13 mouse cellular contexts compared by ENCODE assay signal in the genomic region with DNA sequence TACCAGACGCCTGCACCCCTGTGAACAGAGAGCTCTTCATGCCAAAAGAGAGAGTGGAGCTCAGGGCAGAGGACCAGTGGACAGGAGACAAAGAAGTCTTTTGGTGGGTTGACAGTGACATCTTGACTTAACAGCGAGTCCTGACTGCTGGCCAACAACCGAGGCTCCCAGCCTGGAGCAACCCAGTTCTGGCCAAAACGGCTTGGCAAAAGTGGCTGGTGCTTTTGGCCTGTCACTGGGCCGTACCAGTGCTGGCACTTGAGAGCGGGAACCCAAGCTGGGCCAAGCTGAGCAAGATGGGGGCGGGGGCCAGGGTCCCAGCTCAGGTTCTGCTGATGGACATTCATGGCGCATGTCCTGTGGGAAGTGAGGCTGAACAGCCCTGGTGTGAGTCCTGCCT.
DNase-seq lines count a peak whose midpoint lies in the region; ATAC-seq lines count a peak whose summit lies in the region.
"Had no signal": no experiment of that assay in that cellular context is flagged by ENCODE, and none has a peak within 500 bp of the region (broad histone marks: within the 10 kb centered on the region; RNA-seq: fewer than 3 reads in every experiment).

No protein-coding gene starts in this region.

- peak; percentile 70 for ATAC-seq in hindbrain, embryonic 15.5 days (ENCODE audit: low FRiP score, low read depth)
- no peak for ATAC-seq in hindbrain, embryonic 14.5 days (ENCODE audit: low FRiP score)
- ATAC-seq in neural tube, embryonic 15.5 days (ENCODE audit: low FRiP score) = 0 out of 2 replicates have a peak, but pooled peaks have one; percentile 26
- ATAC-seq in granulocyte monocyte progenitor cell, adult 5-6 weeks (replicated peaks; ENCODE audit: poor library complexity, severe bottlenecking) = no peak
- ATAC-seq: inflammation-experienced regulatory T-cells, adult 6 months had no signal

- 64% methylated on average over 8 of the region's 8 CpGs for WGBS in hindbrain, embryonic 15.5 days
- 79% methylated on average over 8 of the region's 8 CpGs for WGBS in hindbrain, embryonic 14.5 days
- 86% methylated on average over 8 of the region's 8 CpGs for WGBS in neural tube, embryonic 15.5 days

- H3K4me2 ChIP-seq in hindbrain, embryonic 15.5 days = no peak overlapping the region
- H3K4me2 ChIP-seq in hindbrain, embryonic 14.5 days (replicated peaks) = no peak overlapping the region
- no peak overlapping the region for H3K4me2 ChIP-seq in neural tube, embryonic 15.5 days
- H3K4me2 ChIP-seq: forebrain, embryonic 12.5 days; heart, embryonic 12.5 days had no signal

- H3K27me3 ChIP-seq in hindbrain, embryonic 15.5 days = no peaks in the 10 kb centered on the region
- no peaks in the 10 kb centered on the region for H3K27me3 ChIP-seq in hindbrain, embryonic 14.5 days (ENCODE audit: control insufficient read depth, insufficient read depth, low read length)
- H3K27me3 ChIP-seq in neural tube, embryonic 15.5 days (replicated peaks) = no peaks in the 10 kb centered on the region
- H3K27me3 ChIP-seq: CH12.LX; forebrain, embryonic 12.5 days; heart, embryonic 12.5 days had no signal

- no peak overlapping the region; the same call in 1 of the 2 replicates for H3K27ac ChIP-seq in hindbrain, embryonic 15.5 days (replicated peaks)
- no peak overlapping the region for H3K27ac ChIP-seq in hindbrain, embryonic 14.5 days
- no peak overlapping the region for H3K27ac ChIP-seq in neural tube, embryonic 15.5 days (replicated peaks)
- H3K27ac ChIP-seq: forebrain, embryonic 12.5 days had no signal

- H3K4me3 ChIP-seq in hindbrain, embryonic 15.5 days = no peak overlapping the region
- H3K4me3 ChIP-seq in hindbrain, embryonic 14.5 days (replicated peaks; ENCODE audit: low read length) = no peak overlapping the region
- H3K4me3 ChIP-seq in neural tube, embryonic 15.5 days (replicated peaks) = no peak overlapping the region
- H3K4me3 ChIP-seq: forebrain, embryonic 12.5 days; heart, embryonic 12.5 days; myocyte had no signal

- H3K9me3 ChIP-seq in hindbrain, embryonic 15.5 days = no peaks in the 10 kb centered on the region
- H3K9me3 ChIP-seq in hindbrain, embryonic 14.5 days (ENCODE audit: control insufficient read depth, low read length) = no peaks in the 10 kb centered on the region
- no peaks in the 10 kb centered on the region for H3K9me3 ChIP-seq in neural tube, embryonic 15.5 days (replicated peaks)
- H3K9me3 ChIP-seq: forebrain, embryonic 12.5 days; heart, embryonic 12.5 days had no signal

- H3K4me1 ChIP-seq in hindbrain, embryonic 15.5 days (replicated peaks) = peaks cover 10% of the 10 kb centered on the region; the same call in 1 of the 2 replicates
- H3K4me1 ChIP-seq in hindbrain, embryonic 14.5 days (replicated peaks; ENCODE audit: control insufficient read depth, insufficient read depth, low read length) = no peaks in the 10 kb centered on the region; the same call in 1 of the 2 replicates
- H3K4me1 ChIP-seq in neural tube, embryonic 15.5 days = peaks cover 13% of the 10 kb centered on the region; the same call in 1 of the 2 replicates

- no peak for DNase-seq in hindbrain, embryonic 14.5 days (ENCODE audit: low spot score)
- DNase-seq in neural tube, embryonic 10.5 days (ENCODE audit: extremely low spot score, low spot score) = no peak
- peak; percentile 91 for DNase-seq in cerebellum, adult 9-11 months
- peak; percentile 46 for DNase-seq in skeletal muscle tissue, adult 2 months (ENCODE audit: low read depth, low spot score)
- DNase-seq: kidney, postnatal 36 days had no signal

- H3K9ac ChIP-seq in hindbrain, embryonic 15.5 days = no peak overlapping the region
- H3K9ac ChIP-seq in hindbrain, embryonic 14.5 days = no peak overlapping the region
- H3K9ac ChIP-seq in neural tube, embryonic 15.5 days (replicated peaks) = no peak overlapping the region
- H3K9ac ChIP-seq: forebrain, embryonic 12.5 days; heart, embryonic 12.5 days had no signal

- no peaks in the 10 kb centered on the region for H3K36me3 ChIP-seq in hindbrain, embryonic 15.5 days
- H3K36me3 ChIP-seq in hindbrain, embryonic 14.5 days (replicated peaks; ENCODE audit: control insufficient read depth, insufficient read depth) = no peaks in the 10 kb centered on the region
- H3K36me3 ChIP-seq in neural tube, embryonic 15.5 days = no peaks in the 10 kb centered on the region

Comparison
In these comparisons a context has a peak if more than half of its experiments do, and no peak if none do; other contexts are left out.
1. ATAC-seq: peak in hindbrain, embryonic 15.5 days (single experiment) and neural tube, embryonic 15.5 days (single experiment); none in hindbrain, embryonic 14.5 days (single experiment) and granulocyte monocyte progenitor cell, adult 5-6 weeks (single experiment).
2. DNase-seq: peak in cerebellum, adult 9-11 months (single experiment) and skeletal muscle tissue, adult 2 months (single experiment); none in hindbrain, embryonic 14.5 days (single experiment) and neural tube, embryonic 10.5 days (single experiment).